Mouse (Mus musculus) embryonic facial prominence, embryonic 10.5 days (tissue): ENCODE measurements around the gene Echdc2. TPM values are rescaled to one million over a fixed set of nuclear protein-coding genes. Genes with fewer than 3 reads are reported as not detected.
"Not testable (repeated sequence)": the region's sequence is repeated elsewhere in the genome, so short reads cannot be mapped to it uniquely, and the experiment has no call there.

ENCODE experiments used
- DNase-seq: peaks from one replicate; pipeline ENCODE4 v3.0.0-alpha.2; 2017; ENCODE audit warnings: low spot score
- H3K27ac ChIP-seq: fragments of 300-500 bp; sonication (generic); replicated peaks from 2 replicates; pipeline ENCODE4 v1.5.1; 2016; ENCODE audit warnings: mild to moderate bottlenecking
- H3K27me3 ChIP-seq: fragments of 300-500 bp; sonication (generic); replicated peaks from 2 replicates; pipeline ENCODE4 v1.6.1; 2016; ENCODE audit warnings: low read depth, mild to moderate bottlenecking; ENCODE audit not compliant: poor library complexity, severe bottlenecking
- H3K36me3 ChIP-seq: fragments of 300-500 bp; sonication (generic); replicated peaks from 2 replicates; pipeline ENCODE4 v1.6.1; 2016; ENCODE audit warnings: mild to moderate bottlenecking, moderate library complexity
- H3K4me1 ChIP-seq: fragments of 300-500 bp; sonication (generic); 2 replicates; pipeline ENCODE4 v1.6.1; 2016
- H3K4me3 ChIP-seq: fragments of 300-500 bp; sonication (generic); 2 replicates; pipeline ENCODE4 v1.5.1; 2016; ENCODE audit warnings: mild to moderate bottlenecking, moderate library complexity
- H3K9me3 ChIP-seq: fragments of 300-500 bp; sonication (generic); 2 replicates; pipeline ENCODE4 v1.6.1; 2016; ENCODE audit warnings: mild to moderate bottlenecking
- WGBS: fragments of 180-500 bp; shearing (Covaris S2); methylation state at CpG from one replicate; pipeline ENCODE4 v1.1.7; 2016; 5-methylcytosine and 5-hydroxymethylcytosine counted together
- polyA plus RNA-seq: library from polyadenylated mRNA; unstranded; fragments of >200 nt; fragmentation: Nextera tagmentation; extraction: Ambion mirVana; gene quantifications from 2 replicates; pipeline ENCODE4 v1.2.1, GENCODE M21; 2016

Echdc2 gene
- 27.2 and 27.6 TPM in 2 replicates for polyA plus RNA-seq

GRCm38 (mm10) chr4:108165152-108165895, at the start of gene Echdc2:
Gene Echdc2, plus strand, starts transcription at chr4:108165437.
- H3K4me1 ChIP-seq = peaks cover 10% of the 10 kb centered on the region; the same call in 1 of the 2 replicates
- H3K27ac ChIP-seq = peak within 1 kb of the TSS; percentile 81
- 2% methylated on average over 43 of the region's 43 CpGs for WGBS
- peaks cover 21% of the 10 kb centered on the region for H3K27me3 ChIP-seq
- peak; percentile 80 for DNase-seq
- H3K4me3 ChIP-seq = peak within 1 kb of the TSS; percentile 71
- H3K36me3 ChIP-seq = 0 out of 2 replicates have a peak, but pooled peaks cover 3% of the 10 kb centered on the region
- H3K9me3 ChIP-seq = no peaks in the 10 kb centered on the region

- H3K4me1 ChIP-seq = no peaks in the 10 kb centered on the region
- H3K4me3 ChIP-seq = no peak overlapping the region
- H3K36me3 ChIP-seq = 0 out of 2 replicates have a peak, but pooled peaks cover 3% of the 10 kb centered on the region
- no peak for DNase-seq
- 85% methylated on average over 2 of the region's 2 CpGs for WGBS
- H3K9me3 ChIP-seq = no peaks in the 10 kb centered on the region
- H3K27me3 ChIP-seq = no peaks in the 10 kb centered on the region
- H3K27ac ChIP-seq = no peak overlapping the region
These were observed 48.8 kb upstream of the Echdc2 start for GRCm38 (mm10) chr4:108116466-108116865.

GRCm38 (mm10) chr4:108117488-108117887, 47.7 kb upstream of the Echdc2 start:
- H3K4me1 ChIP-seq = no peaks in the 10 kb centered on the region
- 89% methylated on average over 8 of the region's 8 CpGs for WGBS
- H3K27ac ChIP-seq = no peak overlapping the region
- H3K36me3 ChIP-seq = no peaks in the 10 kb centered on the region
- no peaks in the 10 kb centered on the region for H3K9me3 ChIP-seq
- H3K27me3 ChIP-seq = no peaks in the 10 kb centered on the region
- H3K4me3 ChIP-seq = peak overlapping the region; percentile 73; the same call in 1 of the 2 replicates
- no peak for DNase-seq

- no peaks in the 10 kb centered on the region for H3K36me3 ChIP-seq
- H3K27ac ChIP-seq = peak overlapping the region; percentile 84
- H3K4me1 ChIP-seq = no peaks in the 10 kb centered on the region
- peak; percentile 94 for DNase-seq
- H3K9me3 ChIP-seq = no peaks in the 10 kb centered on the region
- H3K27me3 ChIP-seq = no peaks in the 10 kb centered on the region
- peak overlapping the region; percentile 73 for H3K4me3 ChIP-seq
- WGBS = 14% methylated on average over 45 of the region's 45 CpGs
These were observed 47.0 kb upstream of the Echdc2 start for GRCm38 (mm10) chr4:108117924-108118876.

GRCm38 (mm10) chr4:108124104-108124503, 41.1 kb upstream of the Echdc2 start:
- no peak overlapping the region for H3K4me3 ChIP-seq
- H3K27ac ChIP-seq = no peak overlapping the region
- H3K27me3 ChIP-seq = no peaks in the 10 kb centered on the region
- no peak for DNase-seq
- H3K9me3 ChIP-seq = 0 out of 2 replicates have a peak, but pooled peaks cover 3% of the 10 kb centered on the region
- WGBS = 91% methylated on average over 1 of the region's 1 CpGs
- H3K4me1 ChIP-seq = peaks cover 4% of the 10 kb centered on the region; the same call in 1 of the 2 replicates
- H3K36me3 ChIP-seq = no peaks in the 10 kb centered on the region

- H3K27me3 ChIP-seq = no peaks in the 10 kb centered on the region
- WGBS = 92% methylated on average over 4 of the region's 4 CpGs
These were observed 39.0 kb upstream of the Echdc2 start for GRCm38 (mm10) chr4:108126260-108126659.

GRCm38 (mm10) chr4:108127516-108127915, 37.7 kb upstream of the Echdc2 start:
- Histone ChIP-seq H3K36me3 (no peaks in the 10 kb centered on the region), H3K4me1 (peaks cover 4% of the 10 kb centered on the region; the same call in 1 of the 2 replicates), H3K9me3 (0 out of 2 replicates have a peak, but pooled peaks cover 5% of the 10 kb centered on the region), H3K27me3 (no peaks in the 10 kb centered on the region), H3K27ac (no peak overlapping the region), H3K4me3 (no peak overlapping the region)
- no peak for DNase-seq
- 88% methylated on average over 5 of the region's 5 CpGs for WGBS

More at GRCm38 (mm10) chr4:108126260-108126659, 39.0 kb upstream of the Echdc2 start:
- Histone ChIP-seq H3K27ac (no peak overlapping the region), H3K9me3 (0 out of 2 replicates have a peak, but pooled peaks cover 5% of the 10 kb centered on the region), H3K4me3 (no peak overlapping the region), H3K4me1 (peaks cover 4% of the 10 kb centered on the region; the same call in 1 of the 2 replicates), H3K36me3 (no peaks in the 10 kb centered on the region)
- DNase-seq = no peak

GRCm38 (mm10) chr4:108128339-108128738, 36.9 kb upstream of the Echdc2 start:
- Histone ChIP-seq H3K36me3 (no peaks in the 10 kb centered on the region), H3K9me3 (0 out of 2 replicates have a peak, but pooled peaks cover 5% of the 10 kb centered on the region), H3K27ac (no peak overlapping the region), H3K4me3 (no peak overlapping the region), H3K4me1 (peaks cover 4% of the 10 kb centered on the region; the same call in 1 of the 2 replicates), H3K27me3 (no peaks in the 10 kb centered on the region)
- 91% methylated on average over 2 of the region's 2 CpGs for WGBS
- DNase-seq = no peak

- Histone ChIP-seq H3K9me3 (0 out of 2 replicates have a peak, but pooled peaks cover 5% of the 10 kb centered on the region), H3K36me3 (no peaks in the 10 kb centered on the region), H3K27ac (no peak overlapping the region), H3K27me3 (no peaks in the 10 kb centered on the region), H3K4me1 (peaks cover 4% of the 10 kb centered on the region; the same call in 1 of the 2 replicates), H3K4me3 (no peak overlapping the region)
- WGBS = 88% methylated on average over 3 of the region's 3 CpGs
- DNase-seq = no peak
These were observed 34.8 kb upstream of the Echdc2 start for GRCm38 (mm10) chr4:108130452-108130851.

GRCm38 (mm10) chr4:108136938-108137337, 28.3 kb upstream of the Echdc2 start:
- H3K4me3 ChIP-seq = no peak overlapping the region
- H3K27ac ChIP-seq = no peak overlapping the region
- no peaks in the 10 kb centered on the region for H3K36me3 ChIP-seq
- no peaks in the 10 kb centered on the region for H3K27me3 ChIP-seq
- no peak for DNase-seq
- no peaks in the 10 kb centered on the region for H3K4me1 ChIP-seq
- 91% methylated on average over 5 of the region's 5 CpGs for WGBS
- no peaks in the 10 kb centered on the region for H3K9me3 ChIP-seq

GRCm38 (mm10) chr4:108143178-108143577, 22.1 kb upstream of the Echdc2 start:
- H3K27ac ChIP-seq, H3K4me1 ChIP-seq, DNase-seq, H3K36me3 ChIP-seq, H3K4me3 ChIP-seq, H3K27me3 ChIP-seq, H3K9me3 ChIP-seq: not testable (repeated sequence)
- WGBS = 90% methylated on average over 2 of the region's 2 CpGs

- 0 out of 2 replicates have a peak, but pooled peaks cover 3% of the 10 kb centered on the region for H3K9me3 ChIP-seq
- no peaks in the 10 kb centered on the region for H3K36me3 ChIP-seq
- no peak overlapping the region for H3K4me3 ChIP-seq
- no peaks in the 10 kb centered on the region for H3K27me3 ChIP-seq
- H3K27ac ChIP-seq = no peak overlapping the region
- no peak for DNase-seq
- no peaks in the 10 kb centered on the region for H3K4me1 ChIP-seq
These were observed 21.5 kb upstream of the Echdc2 start for GRCm38 (mm10) chr4:108143778-108144177.
